Mouse (Mus musculus): ENCODE data around the gene Sh3glb1. TPM values are rescaled to one million over a fixed set of nuclear protein-coding genes. Genes with fewer than 3 reads are reported as not detected.
A peak's percentile ranks its signal among the peaks of the same experiment; 100 is the strongest.

The Sh3glb1 gene
- total RNA-seq, 2 experiments from 2014 or later, result 182 to 202 TPM

DNA sequence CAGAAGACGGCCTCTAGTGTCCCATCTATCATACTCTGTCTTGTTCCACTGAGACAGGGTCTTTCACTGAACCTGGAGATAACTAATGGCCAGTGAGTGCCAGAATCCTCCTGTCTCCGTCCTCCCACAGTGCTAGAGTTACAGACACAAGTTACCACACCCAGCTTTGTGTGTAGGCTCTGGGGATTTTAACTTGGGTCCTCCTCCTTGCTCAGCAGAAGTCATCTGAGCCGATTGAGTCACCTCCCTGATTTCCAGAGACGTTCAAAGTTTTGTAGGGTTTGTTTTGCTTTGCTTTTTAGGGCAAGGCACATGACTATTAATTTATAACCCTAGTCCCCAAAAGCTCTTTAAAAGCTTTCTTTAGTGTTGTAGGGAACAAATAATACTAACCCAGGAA lies 41.0 kb downstream of the Sh3glb1 start:
- no peak for ATAC-seq (replicated peaks; ENCODE audit: low FRiP score, poor library complexity, severe bottlenecking)

DNA sequence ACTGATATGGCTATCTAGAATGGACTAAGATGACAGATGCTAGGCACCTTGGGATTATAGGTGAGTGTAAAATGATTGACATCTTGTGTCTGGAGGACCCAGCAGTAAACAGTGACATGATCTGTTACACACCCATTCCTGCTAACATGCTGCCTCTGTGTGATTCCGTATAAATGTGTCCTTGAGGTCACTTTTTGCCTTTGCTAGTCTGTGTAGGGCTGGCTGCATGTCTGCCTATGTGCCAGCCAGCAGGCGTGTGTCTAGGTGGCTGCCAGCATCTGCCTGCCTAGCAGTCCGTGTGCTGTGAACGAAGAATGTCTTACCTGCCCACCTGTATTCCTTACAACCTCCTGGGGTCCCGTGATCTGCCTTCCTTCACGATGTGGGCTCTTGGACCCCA lies 42.4 kb downstream of the Sh3glb1 start:
- ATAC-seq (replicated peaks; ENCODE audit: low FRiP score, poor library complexity, severe bottlenecking), result no peak

GRCm38 (mm10) chr3:144676249-144676648 lies 43.9 kb downstream of the Sh3glb1 start:
- no peak for ATAC-seq (replicated peaks; ENCODE audit: low FRiP score, poor library complexity, severe bottlenecking)

DNA sequence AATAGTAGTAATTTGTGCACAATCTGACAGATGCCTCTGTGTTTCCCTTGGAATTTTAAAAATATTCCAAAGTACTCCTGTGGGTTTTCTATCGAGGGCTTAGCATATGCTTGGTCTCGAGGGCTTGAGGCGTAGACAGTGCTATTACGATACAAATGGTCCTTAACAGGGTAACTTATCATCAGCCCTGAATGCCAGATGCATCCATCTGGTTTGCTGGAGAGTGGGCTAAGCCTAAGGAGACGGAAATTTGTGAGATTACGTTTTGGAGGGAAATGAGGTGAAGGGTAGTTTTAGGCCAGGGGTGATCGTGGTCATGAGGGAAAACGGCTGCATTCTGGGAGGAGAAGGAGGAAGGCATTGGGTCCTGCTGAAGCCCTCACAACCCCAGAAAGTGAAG lies 48.1 kb downstream of the Sh3glb1 start:
- no peak for ATAC-seq (replicated peaks; ENCODE audit: low FRiP score, poor library complexity, severe bottlenecking)

DNA sequence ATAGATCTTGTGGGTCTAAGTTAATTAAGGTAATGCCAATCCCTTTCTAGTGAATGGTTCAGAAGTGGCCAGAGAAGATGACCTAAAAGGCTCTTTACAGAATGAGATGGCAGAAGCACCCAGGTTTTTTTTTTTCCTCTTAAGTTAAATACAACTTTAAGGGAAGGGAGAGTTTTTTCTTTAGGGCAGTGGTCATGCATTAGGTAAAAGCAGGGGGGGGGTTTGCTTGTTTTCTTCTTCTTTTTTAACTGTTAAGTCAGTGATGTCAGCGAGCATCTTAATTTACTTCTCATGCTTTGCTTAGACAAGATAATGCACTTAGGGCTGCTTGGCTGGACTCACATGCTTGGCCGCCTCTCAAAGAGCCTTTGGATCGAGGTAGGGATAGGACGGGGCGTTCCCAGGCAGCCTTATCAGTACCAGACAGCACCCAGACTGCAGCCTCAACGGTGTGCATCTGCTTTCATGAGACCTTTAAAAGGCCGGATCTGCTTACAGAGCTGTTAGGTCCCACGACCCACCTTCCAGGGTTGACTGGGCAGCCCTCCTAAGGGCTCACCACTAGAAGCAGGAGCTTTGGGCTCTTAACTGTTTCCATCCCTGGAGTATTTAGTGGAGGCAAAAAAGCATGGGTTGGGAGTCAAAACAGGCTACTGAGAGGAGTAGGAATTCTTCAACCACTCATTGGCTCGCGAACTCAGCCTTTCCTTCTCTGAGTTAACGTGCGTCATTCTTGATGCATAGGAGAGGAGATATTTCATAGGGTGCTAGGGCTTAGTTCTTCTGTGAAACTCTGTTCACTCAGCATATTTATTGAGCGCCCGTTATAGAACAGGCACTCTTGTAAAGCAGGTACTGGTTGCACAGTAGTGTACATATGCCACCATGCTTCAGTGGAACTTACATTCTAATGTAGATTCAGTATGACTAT lies 49.9 kb downstream of the Sh3glb1 start:
- ATAC-seq (replicated peaks; ENCODE audit: low FRiP score, poor library complexity, severe bottlenecking), result peak; percentile 91

DNA sequence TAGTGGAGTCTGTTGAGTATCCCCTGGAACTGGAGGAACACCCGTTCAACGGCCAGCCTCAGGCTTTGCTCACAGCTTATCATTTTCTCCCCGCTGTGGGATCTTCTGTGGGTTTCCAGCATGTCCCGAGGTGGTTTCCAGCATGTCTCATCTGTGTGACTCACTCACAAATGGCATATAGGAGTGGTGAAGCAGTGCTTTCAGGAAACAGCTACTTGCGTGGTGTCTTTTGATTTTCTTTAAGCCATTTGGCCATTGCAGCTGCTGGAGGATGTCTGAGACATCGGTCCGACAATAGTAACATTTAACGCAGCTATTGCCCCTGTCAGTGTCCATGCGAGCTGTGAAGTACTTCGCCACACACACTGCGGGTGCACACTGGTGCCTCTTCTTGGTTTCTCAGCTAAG lies 50.7 kb downstream of the Sh3glb1 start:
- ATAC-seq (replicated peaks; ENCODE audit: low FRiP score, poor library complexity, severe bottlenecking), result peak; percentile 52

GRCm38 (mm10) chr3:144668949-144669348 lies 51.2 kb downstream of the Sh3glb1 start:
- no peak for ATAC-seq (replicated peaks; ENCODE audit: low FRiP score, poor library complexity, severe bottlenecking)

DNA sequence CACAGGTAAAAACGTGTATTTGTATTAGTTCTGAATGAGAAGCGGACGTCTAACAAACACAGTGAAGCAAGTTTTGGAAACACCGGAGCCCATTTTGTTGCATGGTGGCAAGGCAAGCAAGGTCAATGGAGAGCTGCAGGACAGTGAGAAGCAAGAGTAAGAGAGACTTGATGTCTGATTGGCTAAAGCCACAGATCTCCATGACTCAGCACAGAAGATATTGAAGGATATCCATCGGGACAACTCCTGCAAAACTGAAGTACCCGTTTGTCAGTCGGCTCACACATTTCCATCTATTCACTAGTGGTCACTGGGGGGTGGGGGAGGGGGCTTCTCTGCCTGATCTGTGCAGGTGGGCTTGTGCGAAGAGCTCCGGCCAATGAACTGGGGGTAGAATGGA lies 52.1 kb downstream of the Sh3glb1 start:
- no peak for ATAC-seq (replicated peaks; ENCODE audit: low FRiP score, poor library complexity, severe bottlenecking)

GRCm38 (mm10) chr3:144664363-144665299 lies 55.5 kb downstream of the Sh3glb1 start:
- ATAC-seq (replicated peaks; ENCODE audit: low FRiP score, poor library complexity, severe bottlenecking), result no peak

DNA sequence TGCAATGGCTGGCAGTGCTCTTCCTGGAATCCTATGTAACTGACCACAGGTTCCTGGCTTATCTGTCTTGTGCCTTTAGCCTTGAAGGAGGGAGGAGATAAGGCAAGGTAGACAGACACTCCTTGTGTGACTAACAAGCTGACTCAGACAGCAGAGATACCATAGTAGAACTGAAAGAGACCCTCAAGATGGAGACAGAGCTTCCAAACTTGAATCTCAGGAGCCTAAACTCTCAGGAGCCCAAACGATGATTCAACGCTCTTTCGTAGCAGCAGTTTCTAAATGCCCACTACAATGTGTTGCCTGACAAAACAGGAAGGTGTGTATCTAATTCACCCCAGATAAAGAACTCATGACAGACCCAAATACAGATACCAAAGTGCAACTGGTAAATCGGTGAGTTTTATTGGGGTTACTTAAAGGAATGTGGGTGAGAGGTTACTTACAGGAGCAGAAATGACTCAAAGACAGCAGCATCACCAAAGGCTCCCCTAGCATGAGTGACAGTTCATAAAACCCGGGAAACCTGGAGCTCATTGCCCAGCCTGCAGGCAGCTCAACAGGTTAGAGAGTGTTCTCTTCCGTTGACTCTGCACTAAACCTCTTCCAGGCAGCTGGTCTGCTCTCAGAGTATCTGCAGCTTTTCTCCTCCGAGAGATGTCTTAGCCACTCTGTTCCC lies 56.6 kb downstream of the Sh3glb1 start:
- peak; percentile 55 for ATAC-seq (replicated peaks; ENCODE audit: low FRiP score, poor library complexity, severe bottlenecking)

DNA sequence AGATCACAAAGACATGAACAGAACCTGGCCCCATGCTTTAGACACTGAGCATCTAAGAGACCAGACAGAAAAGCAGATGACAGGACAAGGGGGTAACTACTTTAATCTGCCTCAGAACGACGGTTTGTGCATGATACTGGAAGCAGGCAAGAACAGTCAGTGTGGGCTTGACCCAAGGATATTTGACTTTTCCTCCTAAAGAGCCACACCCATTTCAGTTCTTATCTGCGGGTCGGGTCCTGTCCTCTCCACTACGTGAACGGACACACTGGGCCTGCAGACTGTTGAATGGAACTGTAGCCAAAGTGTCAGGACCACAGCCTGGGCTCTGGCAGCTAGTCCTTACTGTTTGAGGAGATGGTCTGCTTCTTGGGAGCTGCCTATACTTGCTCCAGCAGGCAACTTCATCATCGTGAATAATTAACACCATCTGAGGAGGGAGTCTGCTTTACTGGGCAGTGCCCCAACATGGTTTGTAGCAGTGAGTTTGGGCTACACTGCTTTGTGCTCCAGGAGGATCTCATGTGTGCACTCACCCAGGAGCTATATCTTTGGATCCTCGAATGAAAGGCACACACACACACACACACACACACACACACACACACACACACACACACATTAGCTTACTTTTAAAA lies 57.8 kb downstream of the Sh3glb1 start:
- peak; percentile 89 for ATAC-seq (replicated peaks; ENCODE audit: low FRiP score, poor library complexity, severe bottlenecking)

GRCm38 (mm10) chr3:144661439-144661838 lies 58.7 kb downstream of the Sh3glb1 start:
- ATAC-seq (replicated peaks; ENCODE audit: low FRiP score, poor library complexity, severe bottlenecking), result peak; percentile 79

DNA sequence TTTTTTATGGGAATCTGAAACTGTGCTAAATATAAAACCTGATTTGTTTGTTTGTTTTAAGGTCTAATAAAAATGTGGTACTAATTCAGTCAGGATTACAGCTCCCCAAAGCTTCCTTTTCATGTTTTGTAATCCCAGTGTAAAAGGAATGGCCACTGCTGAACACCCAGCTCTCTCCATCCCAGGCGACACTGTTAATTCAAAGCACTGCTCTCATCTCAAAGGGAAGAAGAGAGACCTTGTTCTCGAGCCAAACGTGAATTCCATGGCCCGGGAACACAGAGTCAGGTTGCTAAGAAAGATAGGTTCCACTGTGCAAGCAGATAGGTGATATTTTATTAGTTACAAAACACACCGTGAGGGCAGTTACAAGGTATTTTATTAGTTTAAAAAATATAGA lies 75.9 kb downstream of the Sh3glb1 start:
- no peak for ATAC-seq (replicated peaks; ENCODE audit: low FRiP score, poor library complexity, severe bottlenecking)

GRCm38 (mm10) chr3:144643301-144643871 lies 76.7 kb downstream of the Sh3glb1 start:
- ATAC-seq (replicated peaks; ENCODE audit: low FRiP score, poor library complexity, severe bottlenecking), result no peak

DNA sequence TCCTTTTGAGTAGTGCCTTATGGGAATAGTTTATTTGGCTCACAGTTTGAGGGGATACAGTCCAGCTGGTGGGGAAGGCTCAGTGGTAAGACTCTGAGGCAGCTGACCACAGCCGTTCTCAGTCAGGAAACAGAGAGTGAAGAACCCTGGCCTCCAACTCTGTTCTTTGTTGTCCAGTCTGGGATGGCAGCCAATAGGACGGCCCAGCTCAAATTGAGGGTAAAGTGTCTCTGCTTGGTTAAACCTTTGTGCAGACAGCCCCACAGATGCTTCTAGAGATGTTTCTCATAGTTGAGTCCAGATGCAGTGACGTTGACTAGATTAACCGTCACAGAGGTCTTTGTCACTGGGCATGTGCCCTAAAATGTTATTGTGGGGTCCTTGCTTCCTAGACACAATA lies 78.0 kb downstream of the Sh3glb1 start:
- ATAC-seq (replicated peaks; ENCODE audit: low FRiP score, poor library complexity, severe bottlenecking), result no peak

GRCm38 (mm10) chr3:144640033-144640432 lies 80.1 kb downstream of the Sh3glb1 start:
- ATAC-seq (replicated peaks; ENCODE audit: low FRiP score, poor library complexity, severe bottlenecking), result no peak

GRCm38 (mm10) chr3:144639387-144639786 lies 80.7 kb downstream of the Sh3glb1 start:
- ATAC-seq (replicated peaks; ENCODE audit: low FRiP score, poor library complexity, severe bottlenecking), result no peak

DNA sequence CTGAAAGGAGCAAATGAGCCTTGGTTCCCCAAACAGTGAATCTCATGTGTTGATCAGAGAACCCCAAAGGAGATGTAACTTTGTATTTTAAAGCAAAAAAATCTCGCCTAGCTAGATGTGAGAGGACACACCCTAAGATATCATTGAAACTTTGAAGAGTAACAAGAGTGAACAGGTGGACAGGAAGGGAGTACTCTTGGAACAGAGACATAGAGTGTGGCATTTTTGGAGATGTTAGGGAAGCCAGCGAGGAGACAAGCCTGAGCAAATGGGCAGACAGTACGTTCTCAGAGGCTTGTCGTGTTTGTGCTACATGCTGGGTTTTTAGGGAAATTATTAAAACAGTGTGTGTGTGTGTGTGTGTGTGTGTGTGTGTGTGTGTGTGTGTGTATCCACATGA lies 82.0 kb downstream of the Sh3glb1 start:
- ATAC-seq (replicated peaks; ENCODE audit: low FRiP score, poor library complexity, severe bottlenecking), result no peak

DNA sequence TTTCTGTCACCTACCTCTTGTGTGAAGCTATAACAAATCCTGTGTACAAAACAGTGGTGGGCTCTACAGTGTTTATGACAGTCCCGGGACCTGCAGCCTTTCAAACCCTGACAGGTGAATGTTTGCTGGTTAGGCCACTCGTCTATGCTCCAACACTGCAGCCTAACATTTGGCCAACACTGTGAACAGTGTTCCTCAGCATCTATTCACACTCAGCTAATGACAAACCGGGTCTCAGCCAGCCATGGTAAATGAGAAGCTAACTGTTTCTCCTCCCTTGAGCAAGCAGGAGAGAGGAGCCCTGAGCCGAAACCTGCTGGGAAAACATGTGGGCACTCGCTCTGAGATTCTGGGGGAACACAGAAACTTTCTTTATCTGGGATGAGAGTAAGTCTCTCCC lies 84.9 kb downstream of the Sh3glb1 start:
- ATAC-seq (replicated peaks; ENCODE audit: low FRiP score, poor library complexity, severe bottlenecking), result no peak
